Mouse (Mus musculus) gonadal fat pad, adult 2 months (tissue): ENCODE measurements at regions not wholly inside any gene's neighbourhood (a gene's known extent, or its start where the extent isn't known, plus 50 kb on each side); places are given as distances from the start of the nearest gene placed in this dataset.

Experiments used
- DNase-seq: peaks from one replicate; pipeline ENCODE4 v3.0.0-alpha.2; 2012; ENCODE audit warnings: low read depth

DNA sequence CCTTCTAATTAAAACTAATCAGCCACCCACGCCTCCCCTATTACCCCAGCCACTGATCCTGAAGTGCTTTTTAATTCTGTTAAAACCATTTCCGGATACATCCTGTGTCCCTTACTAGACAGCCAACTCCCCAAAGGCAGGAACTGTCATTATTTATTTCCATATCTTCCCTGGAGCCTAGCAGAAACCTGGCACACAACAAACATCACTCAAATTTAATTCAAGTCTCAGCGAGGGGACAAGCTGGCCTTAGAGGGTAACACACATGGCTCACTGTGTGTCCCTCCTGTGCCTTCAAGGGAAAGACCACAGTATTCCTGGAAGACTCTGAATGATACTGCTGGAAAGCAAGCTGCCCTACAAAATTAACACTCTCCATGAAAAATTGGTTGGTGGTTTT lies 240.0 kb downstream of the Mycn start:
- DNase-seq = no peak

DNA sequence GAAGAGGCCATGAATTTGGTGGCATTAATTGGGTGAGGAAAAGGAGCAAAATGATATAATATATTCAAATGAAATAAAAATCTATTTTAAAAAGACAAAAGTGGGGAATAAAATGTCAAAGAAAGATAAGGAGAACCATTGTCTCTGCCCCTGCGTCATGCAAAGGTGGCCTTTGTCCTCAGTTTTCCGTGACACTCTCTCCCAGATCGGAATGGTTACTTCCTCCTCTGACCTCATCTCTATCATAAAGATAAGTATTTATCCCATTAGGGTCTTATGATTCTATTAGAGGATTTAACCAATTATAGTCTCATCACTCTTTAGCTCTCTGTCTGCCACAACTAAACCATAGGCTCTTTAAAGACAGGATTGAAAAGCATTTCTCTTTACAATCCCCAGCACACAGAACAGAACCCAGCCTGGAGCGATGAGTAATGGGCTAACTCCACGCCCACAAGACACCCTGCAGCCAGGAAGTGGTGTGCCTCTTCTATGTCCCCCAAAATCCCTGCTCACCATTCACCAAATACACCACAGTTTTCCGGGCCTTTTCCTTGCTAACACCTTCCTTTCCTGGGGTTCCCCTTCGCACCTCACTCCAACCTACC lies 240.6 kb downstream of the Mycn start:
- DNase-seq = no peak

DNA sequence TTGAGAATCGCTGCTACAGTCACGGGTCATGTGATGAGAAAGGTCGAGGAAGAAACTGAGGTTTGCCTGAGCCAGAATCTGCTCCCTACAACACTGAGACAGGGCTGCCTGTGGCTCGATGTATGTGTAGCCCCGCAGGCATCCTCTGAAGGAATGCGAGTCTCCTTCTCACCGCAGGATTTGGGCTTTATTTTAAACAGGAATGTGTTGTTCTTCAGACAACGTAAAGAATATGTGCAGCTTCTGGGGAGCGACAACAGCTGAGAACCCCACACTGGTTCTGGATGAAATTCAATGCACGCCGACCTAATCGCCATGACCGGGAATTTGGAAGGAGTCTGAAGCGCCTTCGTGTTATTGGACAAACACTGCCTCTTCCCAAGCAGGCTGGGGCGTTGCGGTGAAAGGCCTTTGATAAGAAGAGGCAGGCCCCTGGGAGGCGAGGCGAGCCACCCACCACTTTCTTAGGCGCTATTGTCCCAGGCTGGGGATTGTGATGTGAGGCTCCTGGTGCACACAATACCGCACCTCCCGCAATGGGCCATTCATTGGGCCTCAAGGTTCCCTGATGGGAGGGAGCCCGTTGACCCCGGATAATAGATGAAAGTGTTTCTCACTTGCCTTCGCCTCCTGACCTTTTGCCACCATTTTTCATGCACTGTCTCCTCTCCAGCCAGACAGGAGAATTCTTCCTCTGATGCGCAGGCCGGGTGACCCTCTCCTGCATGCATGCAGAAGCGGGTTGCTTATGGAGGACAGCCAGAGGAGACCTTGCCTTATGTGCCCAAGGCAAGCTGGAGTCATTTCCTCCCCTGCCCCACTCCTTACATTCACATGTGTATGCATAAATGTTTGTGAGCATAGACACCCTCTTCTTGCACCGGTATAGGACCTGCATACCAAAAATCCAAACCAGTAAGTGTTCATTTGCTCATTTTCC lies 247.6 kb downstream of the Mycn start:
- no peak for DNase-seq

GRCm38 (mm10) chr12:12687376-12687775 lies 254.3 kb downstream of the Mycn start:
- no peak for DNase-seq

DNA sequence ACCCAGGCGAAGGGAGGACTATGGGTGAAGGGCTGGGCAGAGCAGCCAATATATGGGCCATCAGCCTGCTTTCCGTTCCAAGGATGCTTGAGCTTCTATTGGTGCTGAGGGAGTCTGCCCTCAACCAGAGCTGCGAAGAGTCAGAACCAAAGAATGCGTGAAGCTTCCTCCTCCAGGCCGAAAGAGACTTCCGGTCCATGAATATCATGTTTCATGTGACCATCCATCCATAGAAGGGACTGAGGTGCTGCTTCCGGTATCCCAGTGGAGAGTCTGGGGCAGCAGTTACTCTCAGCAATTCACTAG lies 256.5 kb downstream of the Mycn start:
- no peak for DNase-seq

DNA sequence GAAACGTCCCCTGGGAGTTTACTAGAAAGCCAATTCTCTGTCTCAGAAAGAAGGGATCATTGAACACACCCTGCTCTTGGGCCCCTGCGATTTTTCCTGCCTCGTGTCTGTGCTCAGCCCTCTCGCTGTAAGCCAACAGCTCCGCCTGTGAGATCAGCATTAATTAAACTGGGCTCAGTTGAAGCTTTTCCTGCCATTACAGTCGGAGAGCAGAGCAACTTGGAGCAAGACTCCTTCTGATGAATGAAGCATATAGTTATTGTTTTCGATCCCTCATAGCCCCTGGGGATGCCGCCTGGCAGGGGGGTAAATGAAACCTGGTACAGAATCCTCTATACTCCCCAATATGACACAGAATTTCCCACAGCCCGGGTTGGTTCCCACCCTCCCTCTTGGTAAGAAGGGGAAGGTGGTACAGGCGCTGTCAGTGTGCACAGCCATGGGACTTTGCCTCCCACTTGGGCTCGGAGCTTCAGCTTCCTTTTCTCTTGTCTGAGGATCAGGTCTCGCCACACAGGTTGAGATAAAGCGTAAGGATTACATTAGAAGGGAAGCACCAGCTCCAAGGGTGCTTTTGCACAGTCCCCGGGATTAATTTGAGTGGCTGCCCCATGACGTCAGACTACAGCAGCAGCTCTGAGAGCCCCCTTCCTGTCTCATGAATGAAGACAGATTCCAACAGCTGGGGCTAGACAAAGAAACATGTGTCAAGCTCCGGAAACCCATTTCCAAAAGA lies 257.1 kb downstream of the Mycn start:
- DNase-seq = no peak

GRCm38 (mm10) chr12:12683733-12684470 lies 257.8 kb downstream of the Mycn start:
- DNase-seq = no peak

DNA sequence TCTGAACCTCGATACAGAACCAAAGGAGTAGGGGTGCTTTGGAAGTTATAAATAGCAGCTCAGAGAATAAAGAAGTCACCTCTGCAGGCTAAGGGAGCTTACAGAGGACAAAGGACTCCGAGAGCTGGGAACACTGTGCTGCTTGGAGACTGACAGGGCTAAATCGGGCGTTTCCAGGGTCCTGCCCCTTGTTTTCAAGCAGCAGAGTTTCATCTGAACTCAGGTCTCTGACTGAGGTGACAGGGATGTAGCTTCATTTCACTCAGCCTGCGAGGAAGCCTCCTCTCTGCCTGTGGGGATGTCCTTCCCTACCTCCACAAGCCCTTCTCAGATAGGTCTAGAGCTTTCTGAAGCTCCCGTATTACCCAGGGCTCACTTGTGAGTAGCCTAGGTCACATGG lies 260.6 kb downstream of the Mycn start:
- DNase-seq = no peak

- DNase-seq = no peak
These were observed 261.3 kb downstream of the Mycn start for GRCm38 (mm10) chr12:12680371-12680921.

DNA sequence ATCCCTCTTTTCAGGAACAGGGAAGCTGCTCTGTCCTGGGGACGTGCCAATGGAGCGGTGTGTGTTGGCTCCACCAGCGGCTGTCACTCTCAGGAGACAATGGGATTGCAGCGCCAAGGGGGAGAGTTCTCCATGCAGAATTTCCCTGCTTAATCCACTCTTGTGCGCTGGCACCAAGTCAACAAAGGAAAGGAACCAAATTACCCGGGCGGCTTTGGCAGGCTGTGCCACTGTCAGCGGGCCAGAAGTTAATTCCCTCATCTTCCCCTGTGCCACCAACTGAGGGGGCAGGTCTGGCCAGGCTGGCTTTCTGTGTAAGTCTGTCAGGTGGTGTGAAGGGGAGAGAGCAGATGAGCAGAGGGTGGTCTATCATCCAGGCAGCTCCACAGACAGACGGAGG lies 265.0 kb downstream of the Mycn start:
- DNase-seq = peak; percentile 79

- DNase-seq = no peak
These were observed 271.8 kb downstream of the Mycn start for GRCm38 (mm10) chr12:12669931-12670330.

DNA sequence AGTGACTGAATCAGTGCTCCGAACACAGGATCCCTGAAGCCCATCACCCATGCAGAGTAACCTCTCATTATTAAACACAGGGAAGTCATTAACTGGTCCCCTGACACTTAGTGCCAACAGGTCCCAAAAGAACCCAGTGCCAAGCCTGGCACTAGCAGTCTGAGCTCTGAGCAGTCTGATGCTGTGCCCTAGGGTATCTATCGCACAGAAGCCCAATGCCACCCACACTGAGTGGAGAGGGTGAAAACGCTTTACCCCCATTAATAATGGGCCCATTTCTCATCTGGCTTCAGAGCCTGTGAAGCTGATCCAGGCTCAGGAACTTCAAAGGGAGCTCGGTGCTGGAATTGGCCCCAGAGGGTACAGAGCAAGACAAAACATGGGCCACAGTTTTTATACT lies 272.8 kb downstream of the Mycn start:
- no peak for DNase-seq

DNA sequence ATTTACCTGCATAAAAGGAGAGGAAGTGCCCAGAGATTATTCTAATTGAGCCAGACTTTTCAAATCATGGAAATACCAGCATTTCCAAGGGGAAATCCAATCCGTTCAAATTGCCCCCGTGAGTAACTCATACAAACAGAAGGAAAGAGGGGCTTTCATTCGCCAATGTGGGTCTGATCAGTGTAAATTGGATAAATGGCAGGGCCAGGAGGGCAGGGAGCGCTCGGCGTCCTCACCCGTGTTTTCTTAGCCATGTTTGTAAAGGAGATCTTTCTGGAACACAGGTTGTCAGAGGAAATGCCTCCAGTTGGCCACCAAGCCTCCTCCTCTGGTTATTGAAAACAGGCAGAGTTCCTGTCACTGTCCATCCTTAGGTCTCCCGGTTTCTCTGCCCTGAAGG lies 286.1 kb downstream of the Mycn start:
- DNase-seq = no peak

DNA sequence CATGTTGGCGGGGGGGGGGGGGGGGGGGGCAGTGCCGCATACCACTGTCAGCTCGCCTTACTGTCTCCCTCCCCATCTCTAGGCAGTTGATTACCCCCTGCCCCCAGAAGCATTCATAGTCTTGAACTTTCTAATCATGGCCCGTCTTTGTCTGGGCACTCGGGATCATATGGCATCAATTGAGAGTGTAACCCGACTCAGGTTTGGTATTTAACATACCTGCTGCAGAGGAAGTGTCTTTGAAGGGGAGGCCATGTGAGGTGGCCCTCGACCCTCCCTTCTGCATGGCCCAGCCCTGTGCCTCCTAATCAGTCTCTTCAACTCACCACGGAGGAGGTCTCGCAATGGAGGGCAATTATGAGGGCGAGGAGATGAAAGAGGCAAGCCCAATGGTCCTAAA lies 286.5 kb downstream of the Mycn start:
- no peak for DNase-seq

DNA sequence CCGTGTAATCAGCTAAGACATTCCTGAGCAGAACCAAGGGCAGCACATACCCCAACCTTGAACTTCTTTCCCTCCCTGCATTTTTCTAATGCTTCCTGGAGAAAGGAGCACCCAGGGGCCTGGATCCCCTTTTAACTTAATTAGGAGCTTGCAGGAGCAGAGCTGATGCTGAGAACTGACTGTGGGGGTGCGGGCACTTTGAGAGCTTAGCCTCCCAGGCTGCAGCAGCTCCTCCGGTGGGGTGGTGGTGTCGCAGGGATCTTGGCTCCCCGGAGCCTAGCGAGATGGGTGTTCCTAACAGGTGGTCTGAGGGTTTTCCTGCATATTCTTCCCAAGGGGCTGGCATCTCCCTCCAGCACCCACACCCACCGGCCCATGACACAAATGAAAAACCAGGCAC lies 289.4 kb downstream of the Mycn start:
- DNase-seq = no peak

GRCm38 (mm10) chr12:12650309-12650708 lies 291.4 kb downstream of the Mycn start:
- no peak for DNase-seq

DNA sequence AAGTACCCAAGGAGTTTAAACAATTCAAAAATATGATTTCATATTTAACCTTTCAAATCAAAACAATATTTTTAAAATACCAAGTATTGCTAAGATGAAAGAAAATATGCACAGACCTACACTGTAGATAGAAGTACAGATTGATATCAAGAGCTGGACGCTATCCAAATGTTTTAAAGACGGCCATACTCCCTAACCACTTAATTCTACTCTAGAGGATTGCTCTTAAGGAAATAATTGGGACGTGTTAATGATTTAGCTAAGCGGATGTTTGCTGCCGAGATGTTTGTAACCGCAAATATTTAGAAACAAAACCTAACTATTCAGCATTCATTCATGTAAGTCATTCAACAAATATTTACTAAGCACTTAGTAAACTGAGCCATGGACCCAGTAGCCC lies 294.2 kb downstream of the Mycn start:
- DNase-seq = no peak

DNA sequence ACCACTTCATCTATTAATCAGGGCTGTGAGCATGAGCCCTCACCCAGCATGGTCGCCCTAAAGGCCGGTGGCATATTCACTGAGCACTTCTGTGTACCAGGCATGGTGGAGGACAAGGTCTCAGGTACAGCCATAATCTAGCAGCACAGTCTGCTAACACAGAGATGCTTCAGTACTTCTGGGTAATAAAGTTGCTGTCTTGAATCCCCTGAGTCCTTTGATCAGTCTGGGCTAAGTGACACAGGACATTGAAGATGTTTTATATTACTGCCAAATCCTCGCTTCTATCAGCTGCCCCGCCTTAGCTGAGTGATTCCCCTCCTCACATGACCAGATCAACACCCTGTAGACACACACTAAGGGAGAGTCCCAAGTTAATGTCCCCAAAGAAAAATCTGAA lies 296.5 kb downstream of the Mycn start:
- DNase-seq = no peak

- no peak for DNase-seq
These were observed 298.3 kb downstream of the Mycn start for GRCm38 (mm10) chr12:12643247-12643963.

- DNase-seq = no peak
These were observed 306.4 kb downstream of the Mycn start for GRCm38 (mm10) chr12:12635308-12635707.

- DNase-seq = no peak
These were observed 314.1 kb downstream of the Mycn start for GRCm38 (mm10) chr12:12627597-12627996.
